Mouse (Mus musculus) adrenal gland, postnatal 14 days (tissue): Measurements from ENCODE around the gene Khdrbs2. TPM values are rescaled to one million over a fixed set of nuclear protein-coding genes. Genes with fewer than 3 reads are reported as not detected.

Source experiments
- DNase-seq: peaks from one replicate; pipeline ENCODE4 v3.0.0; 2021; ENCODE audit warnings: mixed read lengths
- long read RNA-seq, 2 experiments: library from polyadenylated mRNA; stranded (forward); transcript quantifications; one replicate each; pipeline ENCODE4 v2.0.0; 2021
- total RNA-seq: library from RNA; stranded (reverse); gene quantifications from 2 replicates; pipeline ENCODE4 v1.2.3, GENCODE M21; 2021

The Khdrbs2 gene
- total RNA-seq, result 0.78 and 1.5 TPM in 2 replicates
- long read RNA-seq, experiment 1, partial matches to known transcripts, result 0 of 3 reads
- long read RNA-seq, experiment 1, other reads (novel, unspliced or antisense), result 1 of 3 reads
- long read RNA-seq, experiment 2, partial matches to known transcripts, result 0 of 2 reads
- long read RNA-seq, experiment 2, other reads (novel, unspliced or antisense), result 0 of 2 reads

- peak; percentile 81 for DNase-seq
These were observed at the start of gene Khdrbs2 for GRCm38 (mm10) chr1:32172506-32173239. Khdrbs2 (plus strand) TSS chr1:32172714.

GRCm38 (mm10) chr1:32174566-32174965 lies 2.1 kb downstream of the Khdrbs2 start:
- no peak for DNase-seq

- DNase-seq, result no peak
These were observed 27.2 kb downstream of the Khdrbs2 start for GRCm38 (mm10) chr1:32199664-32200260.

- no peak for DNase-seq
These were observed 75.9 kb downstream of the Khdrbs2 start for GRCm38 (mm10) chr1:32248443-32248842.

GRCm38 (mm10) chr1:32249602-32250001 lies 77.1 kb downstream of the Khdrbs2 start:
- DNase-seq, result no peak

- DNase-seq, result no peak
These were observed 77.8 kb downstream of the Khdrbs2 start for GRCm38 (mm10) chr1:32250337-32250736.

GRCm38 (mm10) chr1:32258942-32259341 lies 86.4 kb downstream of the Khdrbs2 start:
- no peak for DNase-seq

- DNase-seq, result no peak
These were observed 98.0 kb downstream of the Khdrbs2 start for GRCm38 (mm10) chr1:32270519-32270918.

- DNase-seq, result no peak
These were observed 122.2 kb downstream of the Khdrbs2 start for GRCm38 (mm10) chr1:32294702-32295101.

GRCm38 (mm10) chr1:32301391-32301790 lies 128.9 kb downstream of the Khdrbs2 start:
- DNase-seq, result no peak

- no peak for DNase-seq
These were observed 136.6 kb downstream of the Khdrbs2 start for GRCm38 (mm10) chr1:32309074-32309473.

GRCm38 (mm10) chr1:32309637-32310036 lies 137.1 kb downstream of the Khdrbs2 start:
- DNase-seq, result no peak

- no peak for DNase-seq
These were observed 166.6 kb downstream of the Khdrbs2 start for GRCm38 (mm10) chr1:32339108-32339507.

GRCm38 (mm10) chr1:32347538-32347937 lies 175.0 kb downstream of the Khdrbs2 start:
- no peak for DNase-seq

GRCm38 (mm10) chr1:32352076-32352475 lies 179.6 kb downstream of the Khdrbs2 start:
- DNase-seq, result no peak

- DNase-seq, result no peak
These were observed 191.0 kb downstream of the Khdrbs2 start for GRCm38 (mm10) chr1:32363539-32363938.

- DNase-seq, result no peak
These were observed 225.0 kb downstream of the Khdrbs2 start for GRCm38 (mm10) chr1:32397553-32397952.

- DNase-seq, result no peak
These were observed 235.1 kb downstream of the Khdrbs2 start for GRCm38 (mm10) chr1:32407651-32408050.

- no peak for DNase-seq
These were observed 255.9 kb downstream of the Khdrbs2 start for GRCm38 (mm10) chr1:32428410-32428809.

GRCm38 (mm10) chr1:32429493-32429892 lies 257.0 kb downstream of the Khdrbs2 start:
- no peak for DNase-seq

GRCm38 (mm10) chr1:32430516-32430915 lies 258.0 kb downstream of the Khdrbs2 start:
- no peak for DNase-seq

GRCm38 (mm10) chr1:32433118-32433517 lies 260.6 kb downstream of the Khdrbs2 start:
- no peak for DNase-seq

- DNase-seq, result no peak
These were observed 271.4 kb downstream of the Khdrbs2 start for GRCm38 (mm10) chr1:32443927-32444326.

- DNase-seq, result no peak
These were observed 290.6 kb downstream of the Khdrbs2 start for GRCm38 (mm10) chr1:32463103-32463516.
